Mouse (Mus musculus): ENCODE measurements around the gene Camkmt. TPM values are rescaled to one million over a fixed set of nuclear protein-coding genes. Genes with fewer than 3 reads are reported as not detected.

Gene Camkmt
- total and polyA plus RNA-seq, 3 experiments: 1.6 to 5.9 TPM; not detected in 1

- TF ChIP-seq ELF1 (IDR thresholded peaks at IDR 0.05; ENCODE audit: low read depth, low read length) (no peak), TAL1 (IDR thresholded peaks at IDR 0.05; ENCODE audit: low read length) (no peak), BHLHE40 (IDR thresholded peaks at IDR 0.05; ENCODE audit: borderline replicate concordance, low read depth, low read length) (no peak), POLR2A (IDR thresholded peaks at IDR 0.05; ENCODE audit: control insufficient read depth in 1 of 2, insufficient read depth in 1 of 2, low read depth in 1 of 2, low read length in 2 of 2, poor library complexity in 1 of 2) (no peak), HCFC1 (IDR thresholded peaks at IDR 0.05; ENCODE audit: low read depth, low read length) (no peak), ZC3H11A (IDR thresholded peaks at IDR 0.05; ENCODE audit: low read depth, low read length) (no peak), EP300 (IDR thresholded peaks at IDR 0.05; ENCODE audit: low read depth in 1 of 2, low read length in 2 of 2) (no peak), ZKSCAN1 (IDR thresholded peaks at IDR 0.05; ENCODE audit: low read depth, low read length) (no peak), MYC (IDR thresholded peaks at IDR 0.05; ENCODE audit: low read depth, low read length) (no peak), ETS1 (IDR thresholded peaks at IDR 0.05; ENCODE audit: low read depth, low read length) (no peak), RAD21 (IDR thresholded peaks at IDR 0.05; ENCODE audit: low read depth, low read length) (no peak), GATA1 (IDR thresholded peaks at IDR 0.05; ENCODE audit: low read depth, low read length) (no peak), RCOR1 (IDR thresholded peaks at IDR 0.05; ENCODE audit: low read depth, low read length) (no peak), MAX (IDR thresholded peaks at IDR 0.05; ENCODE audit: low read length) (no peak), UBTF (IDR thresholded peaks at IDR 0.05; ENCODE audit: borderline replicate concordance, insufficient read depth, low read depth, low read length) (no peak), TBP (IDR thresholded peaks at IDR 0.05; ENCODE audit: low read depth, low read length) (no peak), GABPA (IDR thresholded peaks at IDR 0.05; ENCODE audit: low read depth, low read length) (no peak), ZNF384 (IDR thresholded peaks at IDR 0.05; ENCODE audit: low read depth, low read length) (no peak)
- no peaks in the 10 kb centered on the region; a peak in 3 of 4 replicates for H3K27me3 ChIP-seq (ENCODE audit: control insufficient read depth in 1 of 2, insufficient read depth in 2 of 2, low read length in 2 of 2)
- H3K4me1 ChIP-seq (ENCODE audit: control insufficient read depth in 1 of 2, insufficient read depth in 2 of 2, low read length in 2 of 2): no peaks in the 10 kb centered on the region
- H3K27ac ChIP-seq (ENCODE audit: control insufficient read depth, low read depth, low read length): no peak overlapping the region
- no peaks in the 10 kb centered on the region for H3K36me3 ChIP-seq (ENCODE audit: control insufficient read depth in 1 of 2, insufficient read depth in 2 of 2, low read length in 2 of 2)
- no peak for DNase-seq (ENCODE audit: low read depth, low spot score)
- H3K9ac ChIP-seq (ENCODE audit: control insufficient read depth, low read depth, low read length, poor library complexity, severe bottlenecking): no peak overlapping the region
- H3K4me3 ChIP-seq (ENCODE audit: control insufficient read depth in 1 of 2, insufficient read depth in 1 of 2, low read depth in 2 of 2, low read length in 2 of 2): no peak overlapping the region
- H3K79me2 ChIP-seq (ENCODE audit: control insufficient read depth, insufficient read depth, low read length, poor library complexity): no peaks in the 10 kb centered on the region
- H3K9me3 ChIP-seq (replicated peaks; ENCODE audit: insufficient read depth, low read length): no peaks in the 10 kb centered on the region
Measured at GRCm38 (mm10) chr17:85464466-85465411, 374.4 kb downstream of the Camkmt start.

DNA sequence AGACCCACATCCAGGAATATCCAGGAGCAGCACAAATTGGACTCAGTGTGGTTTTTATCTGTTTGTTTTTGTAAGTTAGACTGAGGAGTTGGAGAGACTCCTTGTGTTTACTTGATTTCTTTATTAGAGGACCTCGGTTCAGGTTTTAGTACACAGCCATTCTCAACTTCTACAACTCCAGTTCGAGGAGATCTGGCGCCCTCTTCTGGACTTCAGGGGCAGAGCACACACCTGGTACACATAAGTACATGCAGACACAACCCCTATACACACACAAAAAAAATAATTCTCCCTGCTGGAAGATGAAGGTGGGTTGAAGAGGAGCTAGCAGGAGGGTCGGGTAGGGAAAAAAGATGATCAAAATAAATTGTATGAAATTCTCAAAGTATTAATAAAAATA, 379.4 kb downstream of the Camkmt start:
- Histone ChIP-seq H3K9ac (ENCODE audit: control insufficient read depth, low read depth, low read length, poor library complexity, severe bottlenecking) (no peak overlapping the region), H3K9me3 (replicated peaks; ENCODE audit: insufficient read depth, low read length) (no peaks in the 10 kb centered on the region), H3K4me3 (ENCODE audit: control insufficient read depth in 1 of 2, insufficient read depth in 1 of 2, low read depth in 2 of 2, low read length in 2 of 2) (no peak overlapping the region), H3K27ac (ENCODE audit: control insufficient read depth, low read depth, low read length) (no peak overlapping the region), H3K4me1 (ENCODE audit: control insufficient read depth in 1 of 2, insufficient read depth in 2 of 2, low read length in 2 of 2) (no peaks in the 10 kb centered on the region), H3K27me3 (ENCODE audit: control insufficient read depth in 1 of 2, insufficient read depth in 2 of 2, low read length in 2 of 2) (no peaks in the 10 kb centered on the region; a peak in 3 of 4 replicates), H3K79me2 (ENCODE audit: control insufficient read depth, insufficient read depth, low read length, poor library complexity) (no peaks in the 10 kb centered on the region), H3K36me3 (ENCODE audit: control insufficient read depth in 1 of 2, insufficient read depth in 2 of 2, low read length in 2 of 2) (no peaks in the 10 kb centered on the region)
- DNase-seq (ENCODE audit: low read depth, low spot score): peak; percentile 40
- TF ChIP-seq RAD21 (IDR thresholded peaks at IDR 0.05; ENCODE audit: low read depth, low read length): peak; percentile 65
- TF ChIP-seq RCOR1 (IDR thresholded peaks at IDR 0.05; ENCODE audit: low read depth, low read length): no peak
- TF ChIP-seq SMC3 (IDR thresholded peaks at IDR 0.05; ENCODE audit: low read depth, low read length): peak; percentile 66
- peak; percentile 36 to 60 (median 40); a peak in 4 of 6 replicates for TF ChIP-seq CTCF (IDR thresholded peaks at IDR 0.05 in 2 of 3, conservative IDR thresholded peaks at IDR 0.05 in 1 of 3; ENCODE audit: control insufficient read depth in 1 of 3, insufficient read depth in 1 of 3, low read depth in 2 of 3, low read length in 3 of 3, poor library complexity in 1 of 3, severe bottlenecking in 1 of 3)
- TF ChIP-seq ZC3H11A (IDR thresholded peaks at IDR 0.05; ENCODE audit: low read depth, low read length): peak; percentile 66
- no peak for TF ChIP-seq TBP (IDR thresholded peaks at IDR 0.05; ENCODE audit: low read depth, low read length)
- TF ChIP-seq MAZ (IDR thresholded peaks at IDR 0.05; ENCODE audit: low read depth, low read length): no peak
